Mouse (Mus musculus) intestine, postnatal 0 days (tissue): ENCODE data around the gene Cuta. TPM values are rescaled to one million over a fixed set of nuclear protein-coding genes. Genes with fewer than 3 reads are reported as not detected.
"Not testable (repeated sequence)": the region's sequence is repeated elsewhere in the genome, so short reads cannot be mapped to it uniquely, and the experiment has no call there.

Source experiments
- ATAC-seq: fragments of 200-750 bp; cut with Nextera tagmentation; 2 replicates; pipeline ENCODE4 v1.8.0; 2017; ENCODE audit warnings: mild to moderate bottlenecking, moderate TSS enrichment, moderate library complexity
- H3K27ac ChIP-seq: fragments of 300-500 bp; sonication (generic); 2 replicates; pipeline ENCODE4 v1.5.1; 2014; ENCODE audit warnings: mild to moderate bottlenecking, low read depth, low read length, moderate library complexity
- H3K27me3 ChIP-seq: fragments of 300-500 bp; sonication (generic); replicated peaks from 2 replicates; pipeline ENCODE4 v1.6.1; 2014; ENCODE audit warnings: low read length, mixed read lengths; ENCODE audit not compliant: control insufficient read depth, insufficient read depth
- H3K36me3 ChIP-seq: fragments of 300-500 bp; sonication (generic); 2 replicates; pipeline ENCODE4 v1.6.1; 2014; ENCODE audit warnings: mild to moderate bottlenecking, moderate library complexity; ENCODE audit not compliant: control insufficient read depth, insufficient read depth
- H3K4me1 ChIP-seq: fragments of 300-500 bp; sonication (generic); replicated peaks from 2 replicates; pipeline ENCODE4 v1.6.1; 2014; ENCODE audit warnings: antibody characterized with exemption, low read length, mixed read lengths; ENCODE audit not compliant: control insufficient read depth, insufficient read depth
- H3K4me2 ChIP-seq: fragments of 300-500 bp; sonication (generic); replicated peaks from 2 replicates; pipeline ENCODE4 v1.6.1; 2014; ENCODE audit warnings: low read depth, mild to moderate bottlenecking, moderate library complexity
- H3K4me3 ChIP-seq: fragments of 300-500 bp; sonication (generic); 2 replicates; pipeline ENCODE4 v1.5.1; 2014; ENCODE audit warnings: low read depth, low read length
- H3K9ac ChIP-seq: fragments of 300-500 bp; sonication (generic); 2 replicates; pipeline ENCODE4 v1.6.1; 2014; ENCODE audit warnings: mild to moderate bottlenecking, low read depth, low read length
- H3K9me3 ChIP-seq: fragments of 300-500 bp; sonication (generic); 2 replicates; pipeline ENCODE4 v1.6.1; 2016; ENCODE audit warnings: mixed run types; ENCODE audit not compliant: control insufficient read depth
- CTCF ChIP-seq: sonication (generic); IDR thresholded peaks from 2 replicates; pipeline ENCODE4 v1.5.1; 2016; ENCODE audit warnings: low read depth, mild to moderate bottlenecking, control low read depth, antibody characterized with exemption, moderate library complexity
- WGBS: fragments of 180-500 bp; shearing (Covaris S2); extraction: QIAGEN DNeasy Blood & Tissue Kit; methylation state at CpG from one replicate; pipeline ENCODE4 v1.1.7; 2014; 5-methylcytosine and 5-hydroxymethylcytosine counted together
- polyA plus RNA-seq: library from polyadenylated mRNA; unstranded; fragments of >200 nt; fragmentation: Nextera tagmentation; extraction: Ambion mirVana; gene quantifications from 2 replicates; pipeline ENCODE4 v1.2.1, GENCODE M21; 2015

Cuta gene
- polyA plus RNA-seq, 1 experiment from 2014 or later: 287 TPM

- not testable (repeated sequence) for H3K27ac ChIP-seq, H3K9me3 ChIP-seq, H3K4me1 ChIP-seq, H3K4me3 ChIP-seq, H3K4me2 ChIP-seq, H3K36me3 ChIP-seq, H3K9ac ChIP-seq, ATAC-seq, H3K27me3 ChIP-seq
- 40% methylated on average over 2 of the region's 2 CpGs for WGBS
These were observed 19.9 kb downstream of the Cuta start for GRCm38 (mm10) chr17:26919516-26919915.

DNA sequence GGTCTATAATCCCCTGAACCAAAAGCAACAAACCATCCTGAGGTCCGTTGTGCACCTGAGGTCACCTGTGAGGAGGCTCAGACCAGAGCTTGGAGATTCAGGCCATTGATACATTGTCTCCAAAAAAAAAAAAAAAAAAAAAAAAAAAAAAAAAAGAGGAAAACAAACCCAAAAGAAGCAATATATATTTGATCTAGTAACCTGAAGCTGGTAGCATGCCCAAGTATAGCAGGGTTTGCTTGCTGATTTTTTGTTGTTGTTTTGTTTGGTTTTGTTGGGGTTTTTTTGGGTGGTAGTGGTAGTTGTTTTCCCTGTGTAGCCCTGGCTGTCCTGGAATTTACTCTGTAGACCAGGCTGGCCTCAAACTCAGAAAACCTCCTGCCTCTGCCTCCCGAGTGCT is 21.0 kb downstream of the Cuta start:
- TF ChIP-seq CTCF: no peak

DNA sequence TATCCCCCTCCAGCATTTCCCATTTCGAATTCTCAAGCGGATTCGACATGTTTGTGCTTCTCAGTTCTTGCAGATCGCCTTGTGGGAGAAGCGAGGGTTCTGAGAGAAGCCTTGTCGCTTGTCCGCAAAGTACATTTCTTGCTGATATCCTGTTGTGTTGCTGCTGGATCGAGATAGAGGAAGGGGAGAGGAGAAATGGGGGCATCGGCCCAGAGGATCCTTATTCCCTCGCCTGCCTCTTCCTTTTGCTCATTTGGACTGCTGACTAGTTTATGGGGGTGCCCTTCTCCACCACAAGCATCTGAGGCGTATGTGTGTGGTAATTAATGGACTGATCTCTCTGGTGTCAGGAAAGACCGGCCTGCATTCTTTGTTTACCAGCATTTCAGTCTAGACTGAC is 21.8 kb downstream of the Cuta start:
- ATAC-seq, H3K27me3 ChIP-seq, H3K27ac ChIP-seq, H3K4me1 ChIP-seq, H3K9me3 ChIP-seq, H3K36me3 ChIP-seq: not testable (repeated sequence)
- H3K4me2 ChIP-seq: peak overlapping the region; percentile 79
- WGBS: under 1% methylated on average over 12 of the region's 12 CpGs
- H3K9ac ChIP-seq: peak overlapping the region; percentile 55
- peak overlapping the region; percentile 71 for H3K4me3 ChIP-seq

More for the DNA sequence above, 21.0 kb downstream of the Cuta start:
- Histone ChIP-seq H3K27ac (no peak overlapping the region), H3K36me3 (0 out of 2 replicates have a peak, but pooled peaks cover under 1% of the 10 kb centered on the region), H3K27me3 (no peaks in the 10 kb centered on the region), H3K4me3 (no peak overlapping the region), H3K9me3 (no peaks in the 10 kb centered on the region), H3K4me2 (peak overlapping the region; percentile 40; the same call in 1 of the 2 replicates), H3K4me1 (no peaks in the 10 kb centered on the region), H3K9ac (no peak overlapping the region)
- 67% methylated on average over 2 of the region's 2 CpGs for WGBS
- no peak for ATAC-seq

- under 1% methylated on average over 67 of the region's 72 CpGs for WGBS
- peak; percentile 97 for ATAC-seq
- Histone ChIP-seq H3K9ac (peak within 1 kb of the TSS; percentile 55), H3K9me3 (no peaks in the 10 kb centered on the region), H3K4me3 (peak within 1 kb of the TSS; percentile 71), H3K27me3 (no peaks in the 10 kb centered on the region), H3K36me3 (no peaks in the 10 kb centered on the region), H3K27ac (no peak within 1 kb of the TSS), H3K4me2 (peak within 1 kb of the TSS; percentile 79), H3K4me1 (no peaks in the 10 kb centered on the region)
- peak; percentile 100 for TF ChIP-seq CTCF
These were observed 22.5 kb downstream of the Cuta start, which contains the start of gene Kifc5b for GRCm38 (mm10) chr17:26916711-26917482. Kifc5b (plus strand) TSS chr17:26917091.

DNA sequence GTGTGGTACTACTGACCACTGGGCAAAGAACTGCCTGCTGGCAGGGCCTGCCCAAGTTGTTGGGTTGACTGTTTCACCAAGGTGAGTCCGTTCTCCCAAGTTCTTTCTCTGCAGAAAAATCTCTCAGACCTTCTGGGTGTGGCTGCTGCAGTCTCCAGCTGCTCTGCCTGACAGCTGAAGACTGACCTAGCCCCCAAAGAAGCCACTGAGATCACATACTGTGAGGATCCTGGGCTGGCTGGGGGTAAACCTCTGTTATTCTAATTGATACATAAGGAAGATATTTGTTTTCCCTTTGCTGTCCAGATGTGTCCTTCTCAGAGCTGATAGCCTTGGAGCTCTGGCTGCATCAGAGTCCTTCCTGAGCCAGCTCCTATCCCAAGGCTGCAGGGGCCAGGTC is 24.1 kb downstream of the Cuta start:
- WGBS: 33% methylated on average over 1 of the region's 1 CpGs
- H3K4me3 ChIP-seq: no peak overlapping the region

DNA sequence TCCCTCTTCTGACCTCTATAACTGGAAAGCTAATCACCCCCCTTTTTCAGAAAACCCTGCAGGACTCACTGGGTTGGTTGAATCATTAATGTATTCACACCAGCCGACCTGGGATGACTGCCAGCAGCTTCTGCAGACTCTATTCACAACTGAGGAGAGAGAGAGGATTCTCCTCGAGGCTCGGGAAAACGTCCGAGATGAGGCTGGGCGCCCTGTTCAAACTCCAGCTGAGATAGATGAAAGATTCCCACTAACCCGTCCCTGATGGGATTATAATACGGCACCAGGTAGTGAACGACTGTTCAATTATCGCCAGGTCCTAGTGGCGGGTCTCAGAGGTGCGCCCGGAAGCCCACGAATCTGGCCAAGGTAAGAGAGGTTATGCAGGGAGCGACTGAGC is 31.9 kb downstream of the Cuta start:
- H3K27ac ChIP-seq, H3K36me3 ChIP-seq, H3K4me2 ChIP-seq, H3K4me1 ChIP-seq, H3K9me3 ChIP-seq, ATAC-seq, H3K9ac ChIP-seq, H3K27me3 ChIP-seq, H3K4me3 ChIP-seq: not testable (repeated sequence)
- WGBS: 90% methylated on average over 14 of the region's 15 CpGs

More for the DNA sequence above, 24.1 kb downstream of the Cuta start:
- Histone ChIP-seq H3K9me3 (no peaks in the 10 kb centered on the region), H3K27ac (no peak overlapping the region), H3K4me2 (no peak overlapping the region), H3K9ac (no peak overlapping the region), H3K27me3 (no peaks in the 10 kb centered on the region), H3K36me3 (no peaks in the 10 kb centered on the region), H3K4me1 (no peaks in the 10 kb centered on the region)
- no peak for TF ChIP-seq CTCF
- ATAC-seq: no peak

DNA sequence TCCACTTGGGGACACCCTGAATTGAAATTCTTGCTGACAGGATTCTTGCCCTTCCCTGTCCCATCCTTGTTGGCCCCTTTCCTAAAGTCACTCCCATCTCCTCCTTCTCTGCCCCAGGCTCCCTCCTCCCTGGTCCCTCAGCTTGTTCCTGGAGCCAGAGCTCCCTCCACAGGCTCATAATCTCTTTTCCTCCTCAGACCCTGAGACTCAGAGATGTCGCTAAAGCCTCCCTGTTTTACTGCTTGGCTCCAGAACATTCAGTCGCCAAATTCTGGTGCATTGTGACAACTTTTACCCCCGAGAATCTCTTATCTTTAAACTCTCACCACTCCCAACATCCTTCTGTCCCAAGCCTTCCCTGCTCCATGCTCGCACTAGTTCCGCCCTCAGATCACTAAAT is 35.0 kb downstream of the Cuta start:
- WGBS: 57% methylated on average over 5 of the region's 5 CpGs
- TF ChIP-seq CTCF: peak; percentile 30
- no peaks in the 10 kb centered on the region for H3K4me1 ChIP-seq

More for the DNA sequence above, 35.0 kb downstream of the Cuta start:
- H3K27me3 ChIP-seq: no peaks in the 10 kb centered on the region
- no peak overlapping the region for H3K4me3 ChIP-seq
- ATAC-seq: no peak
- H3K36me3 ChIP-seq: no peaks in the 10 kb centered on the region
- no peak overlapping the region for H3K4me2 ChIP-seq
- H3K27ac ChIP-seq: no peak overlapping the region
- H3K9ac ChIP-seq: no peak overlapping the region
- H3K9me3 ChIP-seq: no peaks in the 10 kb centered on the region
